ENCODE assay signal across 9 mouse cellular contexts in the genomic region with DNA sequence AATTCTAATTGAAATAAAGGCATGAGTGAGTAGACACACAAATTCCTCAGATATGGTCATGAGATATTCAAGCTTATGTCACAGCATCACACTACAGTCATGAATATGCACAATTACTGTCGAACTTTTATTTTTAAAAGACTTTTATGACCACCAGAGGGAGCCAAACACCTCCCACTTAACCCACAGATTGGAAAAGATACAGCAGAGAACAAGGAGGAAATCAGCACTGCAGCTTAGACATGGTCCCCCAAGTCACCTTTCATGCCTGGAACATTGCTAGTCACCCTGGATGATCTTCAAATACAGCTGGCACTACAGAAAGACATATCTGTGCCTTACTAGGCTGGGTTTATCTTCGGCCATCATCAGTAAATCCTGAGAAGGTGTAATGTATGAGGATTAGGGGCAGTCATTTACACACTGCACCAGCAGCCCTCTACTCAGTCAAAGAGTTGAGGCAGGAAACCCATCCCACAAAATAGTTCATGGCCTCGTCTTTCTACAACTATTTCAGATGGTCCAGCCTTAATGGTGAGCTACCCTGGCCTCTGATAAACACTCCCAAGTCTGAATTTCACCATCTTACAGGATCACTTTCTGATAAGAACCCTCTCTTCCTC.
A peak's percentile ranks its signal among the peaks of the same experiment; 100 is the strongest.
DNase-seq lines count a peak whose midpoint lies in the region; ATAC-seq and TF ChIP-seq lines count a peak whose summit lies in the region.
"Had no signal": no experiment of that assay in that cellular context is flagged by ENCODE, and none has a peak within 500 bp of the region (broad histone marks: within the 10 kb centered on the region; RNA-seq: fewer than 3 reads in every experiment).

No protein-coding gene starts in this region.

- peak; percentile 49 for TF ChIP-seq CTCF in gastrocnemius, adult 2 months (IDR thresholded peaks at IDR 0.05)

- no peak for DNase-seq in gastrocnemius, adult 2 months
- no peak for DNase-seq in gastrocnemius, adult 8-10 months (ENCODE audit: low spot score in 2 of 2)
- DNase-seq in thymus, postnatal 0 days (ENCODE audit: low spot score) = peak; percentile 14
- DNase-seq in thymus, adult 18-20 months = no peak
- DNase-seq in induced T-regulatory cell, adult 2 months (ENCODE audit: low read depth) = peak; percentile 12
- peak; percentile 74 for DNase-seq in midbrain, embryonic 14.5 days
- DNase-seq in thymus, postnatal 14 days = no peak

- no peak overlapping the region for H3K4me3 ChIP-seq in gastrocnemius, adult 2 months
- H3K4me3 ChIP-seq in midbrain, embryonic 14.5 days (replicated peaks; ENCODE audit: low read depth, low read length) = no peak overlapping the region
- H3K4me3 ChIP-seq: myocyte had no signal

- H3K9me3 ChIP-seq in midbrain, embryonic 14.5 days (ENCODE audit: control insufficient read depth, low read length) = no peaks in the 10 kb centered on the region

- H3K4me2 ChIP-seq in midbrain, embryonic 14.5 days (ENCODE audit: low read length) = no peak overlapping the region

- H3K9ac ChIP-seq in midbrain, embryonic 14.5 days (replicated peaks; ENCODE audit: low read length) = no peak overlapping the region

- H3K4me1 ChIP-seq in midbrain, embryonic 14.5 days (ENCODE audit: control insufficient read depth, insufficient read depth, low read length) = no peaks in the 10 kb centered on the region

- intact Hi-C loops in gastrocnemius, adult 2 months (cut with DNase I) = loop anchor here (10.0 kb wide), 1 partner anchor 1516 kb away; no protein-coding TSS in a partner anchor

- 43% methylated on average over 3 of the region's 3 CpGs for WGBS in midbrain, embryonic 14.5 days

- H3K36me3 ChIP-seq in midbrain, embryonic 14.5 days (ENCODE audit: control insufficient read depth, insufficient read depth, low read length) = no peaks in the 10 kb centered on the region

- no peak overlapping the region for H3K27ac ChIP-seq in gastrocnemius, adult 2 months
- no peak overlapping the region for H3K27ac ChIP-seq in midbrain, embryonic 14.5 days (replicated peaks; ENCODE audit: low read depth, low read length)

- H3K27me3 ChIP-seq in midbrain, embryonic 14.5 days (ENCODE audit: control insufficient read depth, insufficient read depth, low read length) = no peaks in the 10 kb centered on the region

- no peak for ATAC-seq in midbrain, embryonic 14.5 days (ENCODE audit: low FRiP score, low TSS enrichment)
- ATAC-seq in inflammation-experienced regulatory T-cells, adult 6 months = no peak

Comparison
In these comparisons a context has a peak if more than half of its experiments do, and no peak if none do; other contexts are left out.
1. DNase-seq: peak in thymus, postnatal 0 days (single experiment), induced T-regulatory cell, adult 2 months (single experiment) and midbrain, embryonic 14.5 days (single experiment); none in gastrocnemius, adult 2 months (single experiment), gastrocnemius, adult 8-10 months (0 of 2), thymus, adult 18-20 months (0 of 2) and thymus, postnatal 14 days (single experiment).